Mouse (Mus musculus): ENCODE results near the gene Prdx5. TPM values are rescaled to one million over a fixed set of nuclear protein-coding genes. Genes with fewer than 3 reads are reported as not detected.

Gene Prdx5
- polyA plus RNA-seq, 1 experiment: 2,285 TPM

- Histone ChIP-seq H3K4me1 (ENCODE audit: control insufficient read depth, insufficient read depth, low read length) (no peaks in the 10 kb centered on the region), H3K27me3 (replicated peaks; ENCODE audit: control insufficient read depth, insufficient read depth, low read length) (no peaks in the 10 kb centered on the region), H3K4me3 (ENCODE audit: insufficient read depth, low read depth, low read length) (no peak overlapping the region), H3K27ac (ENCODE audit: insufficient read depth, low read depth, low read length) (no peak overlapping the region), H3K36me3 (ENCODE audit: control insufficient read depth, insufficient read depth, low read length) (no peaks in the 10 kb centered on the region)
- 96% methylated on average over 4 of the region's 4 CpGs for WGBS
- TF ChIP-seq POLR2A (IDR thresholded peaks at IDR 0.05; ENCODE audit: low read depth, low read length) (no peak), CTCF (conservative IDR thresholded peaks at IDR 0.05; ENCODE audit: insufficient read depth, insufficient read length, low read depth, low read length) (no peak)
- DNase-seq: no peak
These were observed 48.5 kb downstream of the Prdx5 start for GRCm38 (mm10) chr19:6861451-6861850.

DNA sequence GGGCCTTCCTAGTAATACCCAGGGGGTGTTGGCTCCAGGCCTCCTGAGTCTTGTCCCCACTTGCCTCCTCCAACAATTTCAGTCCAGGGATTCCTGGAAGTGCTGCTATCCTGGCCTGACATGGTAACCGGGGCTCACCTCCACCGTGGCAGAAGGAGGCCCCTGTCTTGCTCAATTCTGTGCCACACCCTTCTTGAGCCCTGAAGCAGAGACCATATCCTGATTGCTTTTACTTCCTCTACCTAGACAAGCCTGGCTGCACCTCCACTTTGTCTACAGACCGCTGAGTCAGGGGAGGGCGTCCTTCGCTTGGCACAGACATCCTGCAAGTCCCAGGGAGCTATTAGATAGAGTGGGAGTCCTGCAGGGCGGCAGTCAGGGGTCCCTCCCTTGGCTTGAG, 49.2 kb downstream of the Prdx5 start:
- H3K27me3 ChIP-seq (replicated peaks; ENCODE audit: control insufficient read depth, insufficient read depth, low read length): no peaks in the 10 kb centered on the region
- no peaks in the 10 kb centered on the region for H3K36me3 ChIP-seq (ENCODE audit: control insufficient read depth, insufficient read depth, low read length)
- 67% methylated on average over 6 of the region's 6 CpGs for WGBS
- H3K4me1 ChIP-seq (ENCODE audit: control insufficient read depth, insufficient read depth, low read length): no peaks in the 10 kb centered on the region
- no peak overlapping the region for H3K4me3 ChIP-seq (ENCODE audit: insufficient read depth, low read depth, low read length)
- TF ChIP-seq POLR2A (IDR thresholded peaks at IDR 0.05; ENCODE audit: low read depth, low read length) (no peak), CTCF (conservative IDR thresholded peaks at IDR 0.05; ENCODE audit: insufficient read depth, insufficient read length, low read depth, low read length) (no peak)
- no peak overlapping the region for H3K27ac ChIP-seq (ENCODE audit: insufficient read depth, low read depth, low read length)
- DNase-seq: no peak

GRCm38 (mm10) chr19:6859971-6860370, 49.9 kb downstream of the Prdx5 start:
- DNase-seq: no peak
- Histone ChIP-seq H3K27ac (ENCODE audit: insufficient read depth, low read depth, low read length) (no peak overlapping the region), H3K27me3 (replicated peaks; ENCODE audit: control insufficient read depth, insufficient read depth, low read length) (no peaks in the 10 kb centered on the region), H3K4me3 (ENCODE audit: insufficient read depth, low read depth, low read length) (no peak overlapping the region), H3K36me3 (ENCODE audit: control insufficient read depth, insufficient read depth, low read length) (no peaks in the 10 kb centered on the region), H3K4me1 (ENCODE audit: control insufficient read depth, insufficient read depth, low read length) (no peaks in the 10 kb centered on the region)
- no peak for TF ChIP-seq CTCF (conservative IDR thresholded peaks at IDR 0.05; ENCODE audit: insufficient read depth, insufficient read length, low read depth, low read length)
- TF ChIP-seq POLR2A (IDR thresholded peaks at IDR 0.05; ENCODE audit: low read depth, low read length): no peak
- 90% methylated on average over 3 of the region's 3 CpGs for WGBS

GRCm38 (mm10) chr19:6859032-6859651, 50.8 kb downstream of the Prdx5 start:
- H3K4me1 ChIP-seq (ENCODE audit: control insufficient read depth, insufficient read depth, low read length): no peaks in the 10 kb centered on the region
- no peak overlapping the region for H3K4me3 ChIP-seq (ENCODE audit: insufficient read depth, low read depth, low read length)
- TF ChIP-seq CTCF (conservative IDR thresholded peaks at IDR 0.05; ENCODE audit: insufficient read depth, insufficient read length, low read depth, low read length) (no peak), POLR2A (IDR thresholded peaks at IDR 0.05; ENCODE audit: low read depth, low read length) (no peak)
- 88% methylated on average over 2 of the region's 2 CpGs for WGBS
- no peak for DNase-seq
- H3K36me3 ChIP-seq (ENCODE audit: control insufficient read depth, insufficient read depth, low read length): no peaks in the 10 kb centered on the region
- no peaks in the 10 kb centered on the region for H3K27me3 ChIP-seq (replicated peaks; ENCODE audit: control insufficient read depth, insufficient read depth, low read length)
- H3K27ac ChIP-seq (ENCODE audit: insufficient read depth, low read depth, low read length): no peak overlapping the region

DNA sequence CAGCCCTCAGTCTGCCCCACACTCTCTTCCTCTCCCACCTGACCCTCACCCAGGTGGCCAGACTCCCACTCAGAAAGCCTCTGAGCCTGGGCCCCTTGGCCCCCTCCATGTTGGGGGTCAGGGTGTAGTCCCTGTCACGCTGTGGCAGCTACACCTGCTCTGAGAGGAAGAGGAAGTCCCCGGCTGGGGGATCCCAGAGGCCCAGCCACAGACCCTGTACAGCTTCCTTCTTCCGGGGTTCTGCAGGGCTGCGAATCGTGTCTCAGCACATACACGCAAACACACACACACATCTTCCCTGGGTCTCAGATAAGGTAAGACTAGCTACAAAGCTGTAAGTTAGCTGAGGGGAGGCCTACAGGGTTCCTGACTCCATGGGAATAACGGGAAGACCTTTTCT, 51.9 kb downstream of the Prdx5 start, which contains the start of gene Ccdc88b:
Gene Ccdc88b (minus strand): TSS at position 181 of the 400 bp plus-strand sequence.
- no peak for DNase-seq
- Histone ChIP-seq H3K4me1 (ENCODE audit: control insufficient read depth, insufficient read depth, low read length) (no peaks in the 10 kb centered on the region), H3K36me3 (ENCODE audit: control insufficient read depth, insufficient read depth, low read length) (no peaks in the 10 kb centered on the region), H3K27ac (ENCODE audit: insufficient read depth, low read depth, low read length) (no peak within 1 kb of the TSS), H3K27me3 (replicated peaks; ENCODE audit: control insufficient read depth, insufficient read depth, low read length) (no peaks in the 10 kb centered on the region), H3K4me3 (ENCODE audit: insufficient read depth, low read depth, low read length) (no peak within 1 kb of the TSS)
- TF ChIP-seq CTCF (conservative IDR thresholded peaks at IDR 0.05; ENCODE audit: insufficient read depth, insufficient read length, low read depth, low read length): no peak
- TF ChIP-seq POLR2A (IDR thresholded peaks at IDR 0.05; ENCODE audit: low read depth, low read length): no peak
- 87% methylated on average over 7 of the region's 7 CpGs for WGBS

DNA sequence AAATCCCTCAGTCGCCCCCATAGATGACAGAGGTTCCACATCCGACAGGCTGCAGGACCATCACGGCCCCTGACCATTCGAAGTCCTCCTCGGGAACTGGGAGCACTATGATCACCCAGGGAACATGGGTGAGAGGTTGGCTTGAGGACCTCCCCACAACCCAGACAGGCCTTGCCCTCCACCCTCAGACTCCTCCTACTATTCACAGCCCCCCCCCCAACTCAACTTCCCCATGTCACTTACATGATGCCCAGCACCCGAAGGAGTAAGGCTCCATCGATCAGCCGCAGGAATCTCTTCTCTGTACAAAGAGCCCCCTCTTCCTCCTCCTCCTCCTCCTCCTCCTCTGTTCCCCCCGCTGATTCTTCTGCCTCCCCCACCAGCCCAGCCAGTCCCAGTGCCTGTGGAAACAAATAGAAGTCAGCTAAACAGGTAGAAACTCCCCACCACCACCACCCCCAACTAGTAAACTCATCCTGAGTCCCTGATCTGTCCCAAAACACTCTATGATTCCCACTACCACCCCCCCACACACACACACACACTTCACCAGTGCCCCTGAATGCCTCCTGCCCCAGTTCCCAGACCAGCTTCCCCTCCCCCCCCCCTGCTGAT, 52.4 kb downstream of the Prdx5 start:
- no peaks in the 10 kb centered on the region for H3K4me1 ChIP-seq (ENCODE audit: control insufficient read depth, insufficient read depth, low read length)

GRCm38 (mm10) chr19:6857003-6857360, 52.9 kb downstream of the Prdx5 start:
- 83% methylated on average over 3 of the region's 3 CpGs for WGBS
- Histone ChIP-seq H3K4me1 (ENCODE audit: control insufficient read depth, insufficient read depth, low read length) (no peaks in the 10 kb centered on the region), H3K27ac (ENCODE audit: insufficient read depth, low read depth, low read length) (no peak overlapping the region), H3K27me3 (replicated peaks; ENCODE audit: control insufficient read depth, insufficient read depth, low read length) (no peaks in the 10 kb centered on the region), H3K4me3 (ENCODE audit: insufficient read depth, low read depth, low read length) (no peak overlapping the region), H3K36me3 (ENCODE audit: control insufficient read depth, insufficient read depth, low read length) (no peaks in the 10 kb centered on the region)
- TF ChIP-seq CTCF (conservative IDR thresholded peaks at IDR 0.05; ENCODE audit: insufficient read depth, insufficient read length, low read depth, low read length) (no peak), POLR2A (IDR thresholded peaks at IDR 0.05; ENCODE audit: low read depth, low read length) (no peak)
- no peak for DNase-seq

More for the DNA sequence above, 52.4 kb downstream of the Prdx5 start:
- TF ChIP-seq CTCF (conservative IDR thresholded peaks at IDR 0.05; ENCODE audit: insufficient read depth, insufficient read length, low read depth, low read length) (no peak), POLR2A (IDR thresholded peaks at IDR 0.05; ENCODE audit: low read depth, low read length) (no peak)
- WGBS: 76% methylated on average over 9 of the region's 9 CpGs
- no peak overlapping the region for H3K27ac ChIP-seq (ENCODE audit: insufficient read depth, low read depth, low read length)
- no peaks in the 10 kb centered on the region for H3K27me3 ChIP-seq (replicated peaks; ENCODE audit: control insufficient read depth, insufficient read depth, low read length)
- H3K36me3 ChIP-seq (ENCODE audit: control insufficient read depth, insufficient read depth, low read length): no peaks in the 10 kb centered on the region
- H3K4me3 ChIP-seq (ENCODE audit: insufficient read depth, low read depth, low read length): no peak overlapping the region
- no peak for DNase-seq

Other genes starting within 250 kb of the Prdx5 start
- 19.9 and 22.8 TPM in 2 replicates for gene Rps6ka4, start 69.5 kb downstream of the Prdx5 start, polyA plus RNA-seq (2012; rRNA removed)
- 2.1 and 2.2 TPM in 2 replicates for gene Ccdc88b, start 51.9 kb downstream of the Prdx5 start, polyA plus RNA-seq (2012; rRNA removed)
- 133 and 146 TPM in 2 replicates for gene Trmt112, start 408 bp downstream of the Prdx5 start, polyA plus RNA-seq (2012; rRNA removed)
- gene Esrra, start 11.7 kb upstream of the Prdx5 start, polyA plus RNA-seq (2012; rRNA removed): 134 and 155 TPM in 2 replicates
- 0.44 and 0.99 TPM in 2 replicates for gene Catsperz, start 15.3 kb upstream of the Prdx5 start, polyA plus RNA-seq (2012; rRNA removed)
- gene Kcnk4, start 24.4 kb upstream of the Prdx5 start, polyA plus RNA-seq (2012; rRNA removed): 0.07 and 0.08 TPM in 2 replicates
- 75.4 and 83.1 TPM in 2 replicates for gene Bad, start 31.8 kb upstream of the Prdx5 start, polyA plus RNA-seq (2012; rRNA removed)
- gene Gpr137, start 32.4 kb upstream of the Prdx5 start, polyA plus RNA-seq (2012; rRNA removed): 78.4 and 91.7 TPM in 2 replicates
- gene Ppp1r14b, start 64.9 kb upstream of the Prdx5 start, polyA plus RNA-seq (2012; rRNA removed): 48.7 and 55.3 TPM in 2 replicates
- gene Plcb3, start 66.4 kb upstream of the Prdx5 start, polyA plus RNA-seq (2012; rRNA removed): 40.2 and 53.7 TPM in 2 replicates
- gene Fkbp2, start 70.4 kb upstream of the Prdx5 start, polyA plus RNA-seq (2012; rRNA removed): 96.3 and 136 TPM in 2 replicates
- 82.9 and 83.0 TPM in 2 replicates for gene Vegfb, start 77.5 kb upstream of the Prdx5 start, polyA plus RNA-seq (2012; rRNA removed)
- gene Dnajc4, start 82.5 kb upstream of the Prdx5 start, polyA plus RNA-seq (2012; rRNA removed): 48.8 and 50.1 TPM in 2 replicates
- 58.3 and 63.4 TPM in 2 replicates for gene Nudt22, start 86.0 kb upstream of the Prdx5 start, polyA plus RNA-seq (2012; rRNA removed)
- 19.3 and 22.5 TPM in 2 replicates for gene Trpt1, start 86.0 kb upstream of the Prdx5 start, polyA plus RNA-seq (2012; rRNA removed)
- 5.2 and 9.2 TPM in 2 replicates for gene Fermt3, start 109.4 kb upstream of the Prdx5 start, polyA plus RNA-seq (2012; rRNA removed)
- gene Stip1, start 129.9 kb upstream of the Prdx5 start, polyA plus RNA-seq (2012; rRNA removed): 40.6 and 51.4 TPM in 2 replicates
- 61.7 and 67.2 TPM in 2 replicates for gene Macrod1, start 146.7 kb upstream of the Prdx5 start, polyA plus RNA-seq (2012; rRNA removed)
- gene Flrt1, start 195.6 kb upstream of the Prdx5 start, polyA plus RNA-seq (2012; rRNA removed): 23.1 and 25.1 TPM in 2 replicates